Mouse (Mus musculus): ENCODE measurements around the gene Wdr49.
"Not testable (repeated sequence)": the region's sequence is repeated elsewhere in the genome, so short reads cannot be mapped to it uniquely, and the experiment has no call there.

Wdr49 gene

DNA sequence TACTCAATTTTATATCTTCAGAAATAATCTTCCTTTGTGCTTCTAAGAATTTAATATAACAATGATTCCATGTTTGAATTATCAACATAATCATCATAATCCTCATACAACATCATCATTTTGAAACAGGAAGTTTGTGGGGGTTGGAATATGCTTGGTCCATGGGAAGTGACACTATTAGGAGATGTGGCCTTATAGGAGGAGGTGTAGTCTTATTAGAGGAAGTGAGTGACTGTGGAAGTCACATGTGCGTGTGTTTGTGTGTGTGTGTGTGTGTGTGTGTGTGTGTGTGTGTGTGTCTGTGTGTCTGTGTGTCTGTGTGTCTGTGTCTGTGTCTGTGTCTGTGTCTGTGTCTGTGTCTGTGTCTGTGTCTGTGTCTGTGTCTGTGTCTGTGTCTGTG is 182.5 kb downstream of the Wdr49 start:
- not testable (repeated sequence) for DNase-seq

DNA sequence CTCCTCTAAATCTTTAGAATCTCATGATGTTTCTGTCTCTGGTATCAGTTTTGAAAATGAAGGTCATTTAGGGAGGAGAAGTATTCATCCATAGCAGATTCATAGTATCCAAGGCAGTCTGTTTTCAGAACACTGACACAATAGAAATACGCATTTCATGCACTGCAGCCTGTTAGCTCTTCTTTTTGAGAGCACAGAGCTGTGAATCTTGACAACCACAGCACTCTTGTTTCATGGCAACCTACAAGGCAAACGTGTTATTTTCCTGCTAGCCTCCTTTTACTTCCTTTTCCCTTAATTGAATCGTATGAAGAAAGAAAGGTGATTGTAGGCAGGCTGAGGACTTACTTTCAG is 184.2 kb downstream of the Wdr49 start:
- no peak for DNase-seq

DNA sequence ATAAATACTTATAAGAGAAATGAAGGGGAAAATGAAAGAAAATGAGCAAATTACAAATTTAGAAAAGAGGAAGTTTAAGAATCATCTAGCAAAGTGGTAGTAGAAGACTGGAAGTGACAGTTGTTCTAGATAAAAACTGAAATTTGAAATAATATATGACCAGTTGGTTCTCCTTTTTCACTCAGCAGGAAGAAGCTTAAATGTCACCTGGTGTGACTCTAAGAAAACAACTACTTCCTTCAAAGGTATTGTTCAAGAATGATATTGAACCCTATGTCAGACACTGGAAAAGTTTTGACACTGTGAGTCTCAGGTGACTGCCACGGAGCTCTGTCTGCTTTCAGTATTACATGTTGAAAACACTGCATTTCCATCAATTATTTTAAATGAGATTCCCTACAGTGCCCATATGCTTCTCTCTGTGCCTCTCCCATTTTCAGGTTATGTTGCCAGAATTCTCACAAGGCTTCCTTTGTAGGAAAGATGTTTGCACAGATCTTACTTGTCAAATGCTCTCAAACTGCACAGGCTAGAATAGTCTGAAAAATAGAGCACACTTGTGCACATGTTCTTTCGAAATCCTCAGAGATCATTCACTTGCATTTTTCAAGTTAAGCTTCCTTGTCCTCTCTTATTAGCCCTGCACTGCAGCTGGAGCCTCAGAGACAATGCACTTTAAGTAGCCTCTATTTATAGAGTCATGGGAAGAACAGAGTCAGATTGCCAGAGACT is 184.8 kb downstream of the Wdr49 start:
- DNase-seq = no peak

- no peak for DNase-seq
Observed at GRCm38 (mm10) chr3:75293243-75293642, 188.7 kb downstream of the Wdr49 start.

DNA sequence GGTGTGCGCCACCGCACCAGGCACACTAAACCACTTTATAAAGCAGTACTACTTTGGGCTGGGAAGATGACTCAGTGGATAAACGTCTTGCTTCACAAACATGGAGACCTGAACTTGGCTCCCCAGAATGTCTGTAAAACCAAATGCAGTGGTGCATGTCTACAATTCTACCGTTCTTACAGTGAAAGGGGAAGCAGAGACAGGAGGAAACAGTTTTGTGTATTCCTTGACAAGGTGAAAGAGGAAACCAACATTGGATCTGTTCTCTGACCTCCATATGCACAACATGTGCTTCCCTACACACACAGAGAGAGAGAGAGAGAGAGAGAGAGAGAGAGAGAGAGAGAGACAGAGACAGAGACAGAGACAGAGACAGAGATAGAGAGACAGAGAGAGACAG is 204.5 kb downstream of the Wdr49 start:
- DNase-seq = no peak

DNA sequence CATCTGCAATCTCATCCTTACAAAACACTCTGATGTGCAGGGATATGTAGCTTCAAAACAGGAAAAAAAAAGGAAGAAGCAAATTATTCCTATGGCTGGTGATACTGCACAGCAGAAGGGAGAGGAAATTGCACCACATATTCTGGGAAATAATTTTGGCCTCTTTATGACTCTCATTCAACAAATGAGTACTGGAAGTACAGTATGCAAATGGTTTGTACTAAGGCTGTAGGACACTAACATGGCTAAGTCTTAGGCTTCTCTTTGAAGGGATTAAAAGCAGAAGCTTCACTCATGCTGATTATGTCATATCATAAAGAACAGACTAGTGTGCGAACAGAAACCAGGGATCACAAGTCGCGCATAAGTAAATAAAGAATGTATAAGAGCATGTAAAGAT is 205.4 kb downstream of the Wdr49 start:
- no peak for DNase-seq

GRCm38 (mm10) chr3:75275127-75275526 is 206.8 kb downstream of the Wdr49 start:
- DNase-seq = no peak

DNA sequence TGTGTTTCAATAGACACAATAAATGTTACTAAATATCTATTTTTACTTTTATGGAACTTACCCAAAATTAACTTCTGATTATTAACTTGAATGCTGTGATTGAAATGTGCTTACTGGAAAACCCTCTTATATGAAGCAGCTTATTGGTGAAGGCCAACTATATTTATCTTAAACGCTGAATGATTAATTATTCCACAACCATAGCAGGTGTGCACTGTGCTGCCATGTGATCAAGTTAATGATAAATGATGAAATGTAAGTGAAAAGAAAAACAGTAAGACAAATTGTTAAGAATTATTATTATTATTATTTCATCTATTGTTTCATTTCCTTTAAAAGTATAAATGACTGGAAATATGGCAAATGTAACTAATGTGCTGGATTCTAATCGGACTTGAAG is 212.0 kb downstream of the Wdr49 start, which contains the start of gene Serpini2:
Serpini2 (minus strand) TSS at position 101 of the 400 bp plus-strand sequence.
- no peak for DNase-seq

GRCm38 (mm10) chr3:75259356-75259755 is 222.6 kb downstream of the Wdr49 start:
- peak; percentile 4 for DNase-seq

Data from right cerebral cortex, adult 18-20 months (tissue).